Mouse (Mus musculus): ENCODE results near the gene Slc2a9. TPM values are rescaled to one million over a fixed set of nuclear protein-coding genes. Genes with fewer than 3 reads are reported as not detected.

The Slc2a9 gene
- polyA plus RNA-seq (2015; fragmentation: Nextera tagmentation; extraction: Ambion mirVana): 1.3 and 1.5 TPM in 2 replicates

GRCm38 (mm10) chr5:38502992-38503391 lies at the start of gene Slc2a9:
Slc2a9 (minus strand) TSS chr5:38503143.
- H3K9ac ChIP-seq: no peak within 1 kb of the TSS
- H3K4me1 ChIP-seq: no peaks in the 10 kb centered on the region; the same call in 1 of the 2 replicates
- H3K27me3 ChIP-seq: no peaks in the 10 kb centered on the region
- H3K4me3 ChIP-seq (replicated peaks): no peak within 1 kb of the TSS
- no peaks in the 10 kb centered on the region for H3K36me3 ChIP-seq
- no peak within 1 kb of the TSS for H3K27ac ChIP-seq (replicated peaks)
- no peak for ATAC-seq (ENCODE audit: insufficient number of reproducible peaks, low FRiP score, low TSS enrichment, low read depth)
- H3K4me2 ChIP-seq (replicated peaks): no peak within 1 kb of the TSS
- H3K9me3 ChIP-seq (replicated peaks): no peaks in the 10 kb centered on the region
- 91% methylated on average over 4 of the region's 4 CpGs for WGBS

GRCm38 (mm10) chr5:38552615-38553014 lies 49.7 kb upstream of the Slc2a9 start:
- Histone ChIP-seq H3K27me3 (no peaks in the 10 kb centered on the region), H3K9me3 (replicated peaks) (no peaks in the 10 kb centered on the region), H3K4me1 (peaks cover 52% of the 10 kb centered on the region), H3K9ac (no peak overlapping the region), H3K27ac (replicated peaks) (0 out of 2 replicates have a peak overlapping the region, but pooled peaks have one; percentile 29), H3K36me3 (peaks cover 56% of the 10 kb centered on the region), H3K4me3 (replicated peaks) (no peak overlapping the region), H3K4me2 (replicated peaks) (no peak overlapping the region)
- ATAC-seq (ENCODE audit: insufficient number of reproducible peaks, low FRiP score, low TSS enrichment, low read depth): no peak
- WGBS: 72% methylated on average over 3 of the region's 3 CpGs

- H3K27ac ChIP-seq (replicated peaks): peak overlapping the region; percentile 85
- H3K4me3 ChIP-seq (replicated peaks): no peak overlapping the region
- no peak for ATAC-seq (ENCODE audit: insufficient number of reproducible peaks, low FRiP score, low TSS enrichment, low read depth)
- no peak overlapping the region for H3K4me2 ChIP-seq (replicated peaks)
- H3K4me1 ChIP-seq: peaks cover 52% of the 10 kb centered on the region
- WGBS: 56% methylated on average over 1 of the region's 1 CpGs
- no peaks in the 10 kb centered on the region for H3K9me3 ChIP-seq (replicated peaks)
- H3K27me3 ChIP-seq: no peaks in the 10 kb centered on the region
- no peak overlapping the region for H3K9ac ChIP-seq
- peaks cover 60% of the 10 kb centered on the region for H3K36me3 ChIP-seq
These were observed 47.4 kb upstream of the Slc2a9 start for GRCm38 (mm10) chr5:38550221-38550768.

GRCm38 (mm10) chr5:38549461-38549909 lies 46.5 kb upstream of the Slc2a9 start:
- peak overlapping the region; percentile 85 for H3K27ac ChIP-seq (replicated peaks)
- WGBS: 35% methylated on average over 3 of the region's 3 CpGs
- ATAC-seq (ENCODE audit: insufficient number of reproducible peaks, low FRiP score, low TSS enrichment, low read depth): peak; percentile 77
- H3K4me1 ChIP-seq: peaks cover 46% of the 10 kb centered on the region
- H3K9ac ChIP-seq: no peak overlapping the region
- H3K4me2 ChIP-seq (replicated peaks): no peak overlapping the region
- no peaks in the 10 kb centered on the region for H3K27me3 ChIP-seq
- no peaks in the 10 kb centered on the region for H3K9me3 ChIP-seq (replicated peaks)
- H3K36me3 ChIP-seq: peaks cover 67% of the 10 kb centered on the region
- no peak overlapping the region for H3K4me3 ChIP-seq (replicated peaks)

- Histone ChIP-seq H3K4me2 (replicated peaks) (no peak overlapping the region), H3K4me3 (replicated peaks) (no peak overlapping the region), H3K4me1 (peaks cover 37% of the 10 kb centered on the region), H3K27ac (replicated peaks) (no peak overlapping the region), H3K9me3 (replicated peaks) (no peaks in the 10 kb centered on the region), H3K9ac (no peak overlapping the region), H3K27me3 (no peaks in the 10 kb centered on the region), H3K36me3 (peaks cover 88% of the 10 kb centered on the region)
- 59% methylated on average over 6 of the region's 6 CpGs for WGBS
- no peak for ATAC-seq (ENCODE audit: insufficient number of reproducible peaks, low FRiP score, low TSS enrichment, low read depth)
These were observed 44.4 kb upstream of the Slc2a9 start for GRCm38 (mm10) chr5:38547375-38547774.

GRCm38 (mm10) chr5:38544423-38545415 lies 41.8 kb upstream of the Slc2a9 start:
- WGBS: 52% methylated on average over 5 of the region's 5 CpGs
- Histone ChIP-seq H3K27ac (replicated peaks) (0 out of 2 replicates have a peak overlapping the region, but pooled peaks have one; percentile 28), H3K27me3 (no peaks in the 10 kb centered on the region), H3K36me3 (peaks cover 98% of the 10 kb centered on the region), H3K4me3 (replicated peaks) (no peak overlapping the region), H3K4me1 (peaks cover 18% of the 10 kb centered on the region), H3K4me2 (replicated peaks) (no peak overlapping the region), H3K9ac (no peak overlapping the region), H3K9me3 (replicated peaks) (no peaks in the 10 kb centered on the region)
- ATAC-seq (ENCODE audit: insufficient number of reproducible peaks, low FRiP score, low TSS enrichment, low read depth): 0 out of 2 replicates have a peak, but pooled peaks have one; percentile 6

- no peaks in the 10 kb centered on the region for H3K27me3 ChIP-seq
- H3K27ac ChIP-seq (replicated peaks): no peak overlapping the region
- no peak overlapping the region for H3K9ac ChIP-seq
- 83% methylated on average over 4 of the region's 4 CpGs for WGBS
- no peak for ATAC-seq (ENCODE audit: insufficient number of reproducible peaks, low FRiP score, low TSS enrichment, low read depth)
- no peak overlapping the region for H3K4me2 ChIP-seq (replicated peaks)
- no peaks in the 10 kb centered on the region for H3K9me3 ChIP-seq (replicated peaks)
- no peak overlapping the region for H3K4me3 ChIP-seq (replicated peaks)
- H3K4me1 ChIP-seq: peaks cover 8% of the 10 kb centered on the region; the same call in 1 of the 2 replicates
- peaks cover 100% of the 10 kb centered on the region for H3K36me3 ChIP-seq
These were observed 40.7 kb upstream of the Slc2a9 start for GRCm38 (mm10) chr5:38543496-38544217.

- 88% methylated on average over 3 of the region's 3 CpGs for WGBS
- no peak overlapping the region for H3K4me3 ChIP-seq (replicated peaks)
- ATAC-seq (ENCODE audit: insufficient number of reproducible peaks, low FRiP score, low TSS enrichment, low read depth): no peak
- H3K4me2 ChIP-seq (replicated peaks): no peak overlapping the region
- H3K27ac ChIP-seq (replicated peaks): no peak overlapping the region
- no peak overlapping the region for H3K9ac ChIP-seq
- H3K9me3 ChIP-seq (replicated peaks): no peaks in the 10 kb centered on the region
- H3K36me3 ChIP-seq: peaks cover 100% of the 10 kb centered on the region
- no peaks in the 10 kb centered on the region for H3K27me3 ChIP-seq
- peaks cover 7% of the 10 kb centered on the region; the same call in 1 of the 2 replicates for H3K4me1 ChIP-seq
These were observed 38.8 kb upstream of the Slc2a9 start for GRCm38 (mm10) chr5:38541728-38542127.

- Histone ChIP-seq H3K27me3 (no peaks in the 10 kb centered on the region), H3K27ac (replicated peaks) (no peak overlapping the region), H3K9ac (no peak overlapping the region), H3K4me3 (replicated peaks) (no peak overlapping the region), H3K4me2 (replicated peaks) (no peak overlapping the region), H3K36me3 (peaks cover 100% of the 10 kb centered on the region), H3K9me3 (replicated peaks) (no peaks in the 10 kb centered on the region), H3K4me1 (peaks cover 7% of the 10 kb centered on the region; the same call in 1 of the 2 replicates)
- 67% methylated on average over 1 of the region's 1 CpGs for WGBS
- no peak for ATAC-seq (ENCODE audit: insufficient number of reproducible peaks, low FRiP score, low TSS enrichment, low read depth)
These were observed 38.0 kb upstream of the Slc2a9 start for GRCm38 (mm10) chr5:38540898-38541297.

GRCm38 (mm10) chr5:38538508-38538907 lies 35.6 kb upstream of the Slc2a9 start:
- H3K27ac ChIP-seq (replicated peaks): no peak overlapping the region
- no peak overlapping the region for H3K4me3 ChIP-seq (replicated peaks)
- no peak overlapping the region for H3K4me2 ChIP-seq (replicated peaks)
- H3K4me1 ChIP-seq: no peaks in the 10 kb centered on the region
- WGBS: 88% methylated on average over 8 of the region's 8 CpGs
- peaks cover 100% of the 10 kb centered on the region for H3K36me3 ChIP-seq
- H3K27me3 ChIP-seq: no peaks in the 10 kb centered on the region
- no peak for ATAC-seq (ENCODE audit: insufficient number of reproducible peaks, low FRiP score, low TSS enrichment, low read depth)
- H3K9me3 ChIP-seq (replicated peaks): no peaks in the 10 kb centered on the region
- H3K9ac ChIP-seq: no peak overlapping the region

- Histone ChIP-seq H3K27ac (replicated peaks) (no peak overlapping the region), H3K4me3 (replicated peaks) (no peak overlapping the region), H3K9ac (no peak overlapping the region), H3K4me1 (no peaks in the 10 kb centered on the region), H3K4me2 (replicated peaks) (no peak overlapping the region), H3K36me3 (peaks cover 99% of the 10 kb centered on the region), H3K9me3 (replicated peaks) (no peaks in the 10 kb centered on the region), H3K27me3 (no peaks in the 10 kb centered on the region)
- WGBS: 88% methylated on average over 4 of the region's 4 CpGs
- no peak for ATAC-seq (ENCODE audit: insufficient number of reproducible peaks, low FRiP score, low TSS enrichment, low read depth)
These were observed 34.9 kb upstream of the Slc2a9 start for GRCm38 (mm10) chr5:38537845-38538244.
